Mouse (Mus musculus): ENCODE measurements around the gene Ufsp1. TPM values are rescaled to one million over a fixed set of nuclear protein-coding genes. Genes with fewer than 3 reads are reported as not detected.
"Not testable (repeated sequence)": the region's sequence is repeated elsewhere in the genome, so short reads cannot be mapped to it uniquely, and the experiment has no call there.

Gene Ufsp1
- polyA plus RNA-seq (2014; fragmentation: Nextera tagmentation; extraction: Ambion mirVana), result 7.1 and 7.4 TPM in 2 replicates

DNA sequence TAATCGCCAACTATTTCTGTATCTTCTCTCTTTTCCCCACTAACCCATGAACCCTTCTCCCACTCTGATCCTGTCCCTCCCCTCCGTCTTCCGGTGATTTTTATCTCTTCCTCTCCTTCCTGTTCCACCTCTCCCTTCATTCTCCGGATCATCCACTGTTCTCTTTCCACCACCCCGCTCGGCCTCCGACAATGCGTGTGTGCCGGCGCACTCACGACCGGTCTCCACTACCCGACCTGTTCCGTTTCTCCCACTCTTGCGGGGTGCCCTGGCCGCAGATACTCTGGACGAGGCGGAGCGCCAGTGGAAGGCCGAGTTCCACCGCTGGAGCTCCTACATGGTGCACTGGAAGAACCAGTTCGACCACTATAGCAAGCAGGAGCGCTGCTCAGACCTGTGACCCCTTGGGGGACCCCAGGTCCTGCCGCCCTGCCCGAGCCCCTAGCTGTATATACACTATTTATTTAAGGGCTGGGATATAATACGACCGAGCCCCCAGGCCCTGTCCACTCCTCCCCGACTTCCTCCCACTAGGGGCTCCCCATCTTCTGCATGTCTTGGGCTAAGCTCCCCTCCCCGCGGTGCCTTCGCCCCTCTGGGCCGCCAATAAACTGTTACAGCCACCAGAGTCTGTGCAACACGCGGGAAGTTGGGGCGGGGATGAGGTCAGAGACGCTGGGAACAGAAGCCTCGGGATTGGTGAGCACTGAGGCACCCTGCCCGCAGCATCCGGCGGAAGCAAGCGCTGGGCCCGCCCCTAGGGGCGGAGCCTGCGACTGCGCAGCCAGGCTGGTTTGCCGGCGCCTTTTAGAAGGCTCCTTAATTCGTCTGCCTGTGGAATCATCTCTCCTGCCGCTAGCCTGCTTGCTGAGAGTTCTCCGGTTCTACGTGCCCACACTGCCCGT lies at the start of gene Ufsp1:
Ufsp1 (plus strand) TSS at position 791 of the 905 bp plus-strand sequence.
- H3K27ac ChIP-seq (replicated peaks in 1 of 2; ENCODE audit: control insufficient read depth in 1 of 2, insufficient read depth in 1 of 2, low read depth in 2 of 2, low read length in 2 of 2), result peak within 1 kb of the TSS; percentile 93 to 94
- H3K9ac ChIP-seq (ENCODE audit: low read length), result peak within 1 kb of the TSS; percentile 87
- peaks cover 27% of the 10 kb centered on the region for H3K27me3 ChIP-seq (ENCODE audit: control insufficient read depth, insufficient read depth, low read length)
- under 1% methylated on average over 52 of the region's 52 CpGs for WGBS
- peaks cover 9 to 27% of the 10 kb centered on the region in 2 experiments for H3K4me1 ChIP-seq (ENCODE audit: control insufficient read depth in 2 of 2, insufficient read depth in 2 of 2, low read length in 2 of 2)
- peak; percentile 91 for ATAC-seq (ENCODE audit: insufficient number of reproducible peaks, insufficient read depth, low FRiP score, low read depth)
- H3K4me2 ChIP-seq (ENCODE audit: low read length), result peak within 1 kb of the TSS; percentile 99
- no peaks in the 10 kb centered on the region for H3K9me3 ChIP-seq (ENCODE audit: control insufficient read depth, low read length)
- H3K4me3 ChIP-seq (ENCODE audit: control insufficient read depth in 1 of 2, insufficient read depth in 1 of 2, low read depth in 1 of 2, low read length in 2 of 2), result peak within 1 kb of the TSS; percentile 58 to 72
- H3K36me3 ChIP-seq (ENCODE audit: control insufficient read depth, insufficient read depth, low read length), result peaks cover 42% of the 10 kb centered on the region

DNA sequence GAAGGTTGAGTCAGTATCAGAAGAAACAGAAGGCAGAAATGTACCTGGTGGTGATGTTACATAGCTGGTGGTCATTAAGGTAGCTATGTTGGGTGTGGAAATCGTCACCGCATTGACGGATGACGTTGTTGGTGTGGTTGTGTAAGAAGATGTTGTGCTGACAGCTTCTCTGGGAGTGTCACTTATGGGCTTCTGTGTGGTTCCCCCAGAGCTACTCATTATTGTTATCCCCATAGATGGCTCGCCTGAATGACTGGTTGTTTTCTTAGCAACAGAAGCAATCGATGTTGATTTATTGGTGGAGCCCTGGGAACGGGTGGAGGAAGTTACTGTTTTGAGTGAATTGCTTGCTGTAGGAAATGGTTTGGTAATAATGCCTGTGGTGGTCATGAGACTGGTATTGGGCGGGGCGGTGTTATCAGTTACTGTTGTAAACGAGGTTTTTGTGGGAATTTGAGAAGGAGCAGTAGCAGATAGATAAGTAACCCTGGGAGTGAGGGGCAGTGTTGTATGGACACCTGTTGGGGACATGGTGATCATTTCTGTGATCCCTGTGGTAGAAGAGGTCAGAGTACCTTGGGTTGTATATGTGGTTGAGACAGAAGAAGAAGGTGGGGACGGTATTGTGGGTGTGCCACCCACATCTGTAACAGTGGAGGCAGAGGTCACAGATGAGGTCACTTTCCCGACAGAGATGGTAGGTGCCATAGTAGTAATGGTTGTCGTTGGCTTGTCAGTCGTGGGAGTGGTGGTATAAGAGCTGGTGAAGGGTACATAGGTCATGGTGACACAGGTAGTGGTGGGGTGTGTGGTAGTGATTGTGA lies 30.3 kb upstream of the Ufsp1 start:
- H3K4me1 ChIP-seq (ENCODE audit: control insufficient read depth in 2 of 2, insufficient read depth in 2 of 2, low read length in 2 of 2), result no peaks in the 10 kb centered on the region
- no peak overlapping the region for H3K4me2 ChIP-seq (ENCODE audit: low read length)
- ATAC-seq (ENCODE audit: insufficient number of reproducible peaks, insufficient read depth, low FRiP score, low read depth), result no peak
- no peaks in the 10 kb centered on the region for H3K9me3 ChIP-seq (ENCODE audit: control insufficient read depth, low read length)
- H3K36me3 ChIP-seq (ENCODE audit: control insufficient read depth, insufficient read depth, low read length), result no peaks in the 10 kb centered on the region
- H3K9ac ChIP-seq (ENCODE audit: low read length), result no peak overlapping the region
- H3K27me3 ChIP-seq (ENCODE audit: control insufficient read depth, insufficient read depth, low read length), result no peaks in the 10 kb centered on the region
- 74% methylated on average over 14 of the region's 14 CpGs for WGBS
- no peak overlapping the region for H3K4me3 ChIP-seq (ENCODE audit: control insufficient read depth in 1 of 2, insufficient read depth in 1 of 2, low read depth in 1 of 2, low read length in 2 of 2)
- no peak overlapping the region for H3K27ac ChIP-seq (replicated peaks in 1 of 2; ENCODE audit: control insufficient read depth in 1 of 2, insufficient read depth in 1 of 2, low read depth in 2 of 2, low read length in 2 of 2)

DNA sequence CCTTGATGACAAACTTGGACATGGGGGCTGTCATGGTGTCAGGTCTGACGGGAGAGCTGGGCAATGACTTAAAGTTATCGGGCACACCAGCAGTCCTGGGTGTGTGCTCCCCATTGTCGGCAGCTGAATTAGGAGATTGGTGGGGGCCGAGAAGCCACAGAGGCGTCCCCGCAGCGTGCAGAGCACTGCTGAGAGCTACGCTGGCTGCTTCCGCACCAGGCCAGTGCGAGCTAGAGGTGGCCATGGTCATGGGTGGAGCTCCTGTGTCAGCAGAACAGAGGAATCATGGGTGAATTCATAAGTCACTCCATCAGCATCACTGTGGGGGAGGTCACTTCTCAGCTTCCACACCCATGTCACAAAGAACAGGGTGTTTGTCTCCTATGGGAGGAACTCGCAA lies 29.6 kb upstream of the Ufsp1 start:
- Histone ChIP-seq H3K9ac (ENCODE audit: low read length) (no peak overlapping the region), H3K4me1 (ENCODE audit: control insufficient read depth in 2 of 2, insufficient read depth in 2 of 2, low read length in 2 of 2) (no peaks in the 10 kb centered on the region), H3K27me3 (ENCODE audit: control insufficient read depth, insufficient read depth, low read length) (no peaks in the 10 kb centered on the region), H3K9me3 (ENCODE audit: control insufficient read depth, low read length) (no peaks in the 10 kb centered on the region), H3K4me3 (ENCODE audit: control insufficient read depth in 1 of 2, insufficient read depth in 1 of 2, low read depth in 1 of 2, low read length in 2 of 2) (no peak overlapping the region), H3K4me2 (ENCODE audit: low read length) (no peak overlapping the region), H3K27ac (replicated peaks in 1 of 2; ENCODE audit: control insufficient read depth in 1 of 2, insufficient read depth in 1 of 2, low read depth in 2 of 2, low read length in 2 of 2) (no peak overlapping the region), H3K36me3 (ENCODE audit: control insufficient read depth, insufficient read depth, low read length) (no peaks in the 10 kb centered on the region)
- ATAC-seq (ENCODE audit: insufficient number of reproducible peaks, insufficient read depth, low FRiP score, low read depth), result no peak
- WGBS, result 86% methylated on average over 11 of the region's 11 CpGs

DNA sequence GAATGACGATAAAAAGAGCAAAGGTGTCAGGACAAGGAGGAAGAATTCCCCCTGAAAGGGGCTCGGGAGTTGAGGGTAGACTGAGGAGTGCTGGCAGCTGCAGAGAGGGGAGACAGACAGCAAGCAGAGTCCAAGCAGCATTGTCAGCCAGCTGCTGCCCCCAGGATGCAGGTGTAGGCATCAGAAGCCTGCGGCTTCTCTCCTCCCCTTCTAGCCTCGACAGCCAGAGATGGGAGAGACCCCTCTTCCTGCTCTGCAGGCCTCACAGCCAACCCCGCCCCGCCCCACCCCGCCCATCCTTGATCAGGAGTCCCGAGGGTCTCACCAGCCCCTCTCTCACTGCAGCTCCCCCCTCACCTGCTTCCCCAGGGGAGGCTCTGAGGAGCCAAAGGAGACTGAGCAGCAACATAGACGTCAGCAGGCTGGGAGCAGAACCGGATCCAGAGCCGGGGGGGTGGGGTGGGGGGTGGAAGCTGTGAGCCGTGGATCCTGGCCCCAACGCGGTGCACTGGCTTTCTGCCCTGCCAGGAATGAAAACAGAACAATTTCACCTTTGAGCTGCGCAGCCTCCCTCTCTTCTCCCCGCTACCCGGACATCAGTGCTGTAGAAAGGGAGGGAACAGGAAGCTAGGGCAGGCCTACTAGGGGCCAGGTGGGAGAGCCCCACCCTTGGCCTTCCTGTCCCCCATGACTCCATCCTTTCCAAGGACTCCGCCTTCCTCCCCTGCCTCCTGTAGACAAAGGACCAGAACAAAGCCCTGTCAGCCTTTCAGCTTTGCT lies 26.1 kb upstream of the Ufsp1 start:
- no peaks in the 10 kb centered on the region for H3K4me1 ChIP-seq (ENCODE audit: control insufficient read depth in 2 of 2, insufficient read depth in 2 of 2, low read length in 2 of 2)
- H3K9ac ChIP-seq (ENCODE audit: low read length), result no peak overlapping the region
- no peaks in the 10 kb centered on the region for H3K27me3 ChIP-seq (ENCODE audit: control insufficient read depth, insufficient read depth, low read length)
- ATAC-seq (ENCODE audit: insufficient number of reproducible peaks, insufficient read depth, low FRiP score, low read depth), result no peak
- H3K4me3 ChIP-seq (ENCODE audit: control insufficient read depth in 1 of 2, insufficient read depth in 1 of 2, low read depth in 1 of 2, low read length in 2 of 2), result no peak overlapping the region
- H3K4me2 ChIP-seq (ENCODE audit: low read length), result peak overlapping the region; percentile 39
- no peak overlapping the region for H3K27ac ChIP-seq (replicated peaks in 1 of 2; ENCODE audit: control insufficient read depth in 1 of 2, insufficient read depth in 1 of 2, low read depth in 2 of 2, low read length in 2 of 2)
- no peaks in the 10 kb centered on the region for H3K36me3 ChIP-seq (ENCODE audit: control insufficient read depth, insufficient read depth, low read length)
- 27% methylated on average over 14 of the region's 18 CpGs for WGBS
- H3K9me3 ChIP-seq (ENCODE audit: control insufficient read depth, low read length), result peaks cover 6% of the 10 kb centered on the region; the same call in 1 of the 2 replicates

DNA sequence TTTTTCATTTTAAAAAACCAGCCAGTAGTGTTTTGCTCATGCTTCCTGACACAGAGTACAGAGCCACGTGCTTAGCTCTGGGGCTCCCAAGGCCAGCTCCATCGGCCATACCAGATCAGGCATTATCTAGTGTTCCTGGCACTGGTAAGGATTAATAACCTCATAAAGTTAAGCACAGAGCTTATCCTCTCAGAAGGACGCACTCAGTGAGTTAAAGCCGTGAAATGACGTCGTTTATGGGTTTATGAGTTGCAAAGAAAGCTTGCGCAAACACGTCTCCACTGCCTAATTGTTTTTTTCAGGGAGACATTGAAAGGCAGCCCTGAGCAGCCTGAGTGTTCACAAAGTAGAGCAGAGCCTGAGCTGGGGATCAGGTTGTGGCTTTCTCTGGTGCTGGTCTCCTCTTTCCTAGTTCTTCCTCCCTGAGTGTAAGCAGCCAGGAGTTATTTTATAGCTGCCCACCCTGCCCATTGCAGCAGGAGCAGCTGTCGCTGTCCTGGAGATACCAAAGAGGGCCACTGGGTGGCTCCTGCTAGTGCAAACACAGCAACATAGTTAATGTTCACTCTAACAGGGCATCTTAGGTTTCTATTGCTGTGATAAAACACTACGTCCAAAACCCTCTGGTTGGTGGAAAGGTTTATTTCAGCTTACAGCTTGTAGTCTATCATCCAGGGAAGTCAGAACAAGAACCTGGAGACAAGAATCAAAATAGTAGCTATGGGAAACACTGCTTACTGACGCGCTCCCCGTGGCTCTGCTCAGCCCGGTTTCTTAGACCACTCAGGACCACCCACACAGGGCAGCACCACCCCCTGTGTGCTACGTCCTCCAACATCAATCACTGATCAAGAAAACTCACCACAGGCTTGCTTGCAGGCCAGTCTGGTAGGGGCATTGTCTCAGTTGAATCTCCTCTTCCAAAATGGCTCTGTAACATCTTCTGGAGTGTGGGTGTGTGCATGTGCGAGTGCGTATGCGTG lies 16.8 kb upstream of the Ufsp1 start:
- WGBS, result 59% methylated on average over 18 of the region's 18 CpGs
- no peak overlapping the region for H3K27ac ChIP-seq (replicated peaks in 1 of 2; ENCODE audit: control insufficient read depth in 1 of 2, insufficient read depth in 1 of 2, low read depth in 2 of 2, low read length in 2 of 2)

DNA sequence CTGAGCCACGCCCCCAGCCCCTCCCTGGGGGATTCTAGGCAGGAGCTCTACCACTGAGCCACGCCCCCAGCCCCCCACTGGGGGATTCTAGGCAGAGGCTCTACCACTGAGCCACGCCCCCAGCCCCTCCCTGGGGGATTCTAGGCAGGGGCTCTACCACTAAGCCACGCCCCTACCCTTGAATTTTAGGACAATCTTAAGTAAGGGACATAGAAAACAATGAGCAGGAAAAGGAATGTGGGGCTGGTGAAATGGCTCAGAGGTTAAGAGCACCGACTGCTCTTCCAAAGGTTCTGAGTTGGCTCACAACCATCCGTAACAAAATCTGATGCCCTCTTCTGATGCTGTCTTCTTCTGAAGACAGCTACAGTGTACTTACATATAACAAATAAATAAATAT lies 10.0 kb upstream of the Ufsp1 start:
- ATAC-seq (ENCODE audit: insufficient number of reproducible peaks, insufficient read depth, low FRiP score, low read depth); H3K27ac ChIP-seq (replicated peaks in 1 of 2; ENCODE audit: control insufficient read depth in 1 of 2, insufficient read depth in 1 of 2, low read depth in 2 of 2, low read length in 2 of 2); H3K9me3 ChIP-seq (ENCODE audit: control insufficient read depth, low read length); H3K4me3 ChIP-seq (ENCODE audit: control insufficient read depth in 1 of 2, insufficient read depth in 1 of 2, low read depth in 1 of 2, low read length in 2 of 2); H3K4me2 ChIP-seq (ENCODE audit: low read length); H3K36me3 ChIP-seq (ENCODE audit: control insufficient read depth, insufficient read depth, low read length); H3K9ac ChIP-seq (ENCODE audit: low read length): not testable (repeated sequence)
- Histone ChIP-seq H3K27me3 (ENCODE audit: control insufficient read depth, insufficient read depth, low read length) (peaks cover 21% of the 10 kb centered on the region), H3K4me1 (ENCODE audit: control insufficient read depth in 2 of 2, insufficient read depth in 2 of 2, low read length in 2 of 2) (peaks cover 12 to 19% of the 10 kb centered on the region in 2 experiments)
- 81% methylated on average over 6 of the region's 6 CpGs for WGBS

More for the DNA sequence above, 16.8 kb upstream of the Ufsp1 start:
- Histone ChIP-seq H3K27me3 (ENCODE audit: control insufficient read depth, insufficient read depth, low read length) (no peaks in the 10 kb centered on the region), H3K4me1 (ENCODE audit: control insufficient read depth in 2 of 2, insufficient read depth in 2 of 2, low read length in 2 of 2) (no peaks in the 10 kb centered on the region), H3K36me3 (ENCODE audit: control insufficient read depth, insufficient read depth, low read length) (no peaks in the 10 kb centered on the region), H3K9me3 (ENCODE audit: control insufficient read depth, low read length) (peaks cover 9% of the 10 kb centered on the region; the same call in 1 of the 2 replicates), H3K4me2 (ENCODE audit: low read length) (no peak overlapping the region), H3K9ac (ENCODE audit: low read length) (no peak overlapping the region), H3K4me3 (ENCODE audit: control insufficient read depth in 1 of 2, insufficient read depth in 1 of 2, low read depth in 1 of 2, low read length in 2 of 2) (no peak overlapping the region)
- ATAC-seq (ENCODE audit: insufficient number of reproducible peaks, insufficient read depth, low FRiP score, low read depth), result no peak

Measured in heart, embryonic 14.5 days (tissue).